Mouse (Mus musculus) layer of hippocampus, adult 2 months (tissue): Measurements from ENCODE around the gene Vmn1r209. TPM values are rescaled to one million over a fixed set of nuclear protein-coding genes. Genes with fewer than 3 reads are reported as not detected.
"Not testable (repeated sequence)": the region's sequence is repeated elsewhere in the genome, so short reads cannot be mapped to it uniquely, and the experiment has no call there.

ENCODE experiments used
- DNase-seq, 2 experiments: peaks; one replicate each; pipeline ENCODE4 v3.0.0; 2022; ENCODE audit warnings: low spot score in 2 of 2
- H3K27ac ChIP-seq: fragments of 200-600 bp; 2 replicates; pipeline ENCODE4 v1.8.1; 2022
- H3K4me3 ChIP-seq: fragments of 200-600 bp; 2 replicates; pipeline ENCODE4 v1.8.1; 2022; ENCODE audit warnings: mild to moderate bottlenecking
- CTCF ChIP-seq: fragments of 200-600 bp; conservative IDR thresholded peaks from 2 replicates; pipeline ENCODE4 v1.8.1; 2022; ENCODE audit warnings: antibody characterized with exemption, mild to moderate bottlenecking, moderate library complexity
- long read RNA-seq, 2 experiments: library from polyadenylated mRNA; stranded (forward); transcript quantifications; one replicate each; pipeline ENCODE4 v2.0.0; 2021; ENCODE audit warnings: borderline mapping rate in 2 of 2
- total RNA-seq, 2 experiments: library from RNA; stranded (reverse); gene quantifications; 2 replicates each; pipeline ENCODE4 v1.2.3; 2021

The Vmn1r209 gene
- not detected for total RNA-seq
- long read RNA-seq, experiment 1, result 0 reads
- long read RNA-seq, experiment 2, result 0 reads

- H3K4me3 ChIP-seq, H3K27ac ChIP-seq, DNase-seq: not testable (repeated sequence)
These were observed at the start of gene Vmn1r209 for GRCm38 (mm10) chr13:22809582-22809981. Vmn1r209 (minus strand) TSS chr13:22809682.

- Histone ChIP-seq H3K27ac (no peak within 1 kb of the TSS), H3K4me3 (no peak within 1 kb of the TSS)
- no peak for DNase-seq
- TF ChIP-seq CTCF, result no peak
These were observed 48.0 kb upstream of the Vmn1r209 start, which contains the start of gene Vmn1r211 for GRCm38 (mm10) chr13:22857461-22857860. Vmn1r211 (minus strand) TSS chr13:22857561.

GRCm38 (mm10) chr13:22854760-22855159 lies 45.3 kb upstream of the Vmn1r209 start:
- Histone ChIP-seq H3K4me3 (no peak overlapping the region), H3K27ac (no peak overlapping the region)
- TF ChIP-seq CTCF, result no peak
- DNase-seq, result no peak

- Histone ChIP-seq H3K27ac (no peak overlapping the region), H3K4me3 (no peak overlapping the region)
- no peak for TF ChIP-seq CTCF
- no peak for DNase-seq
These were observed 37.3 kb upstream of the Vmn1r209 start for GRCm38 (mm10) chr13:22846798-22847197.

- not testable (repeated sequence) for DNase-seq, H3K27ac ChIP-seq, H3K4me3 ChIP-seq
These were observed 34.8 kb upstream of the Vmn1r209 start for GRCm38 (mm10) chr13:22844304-22844703.

- DNase-seq, result no peak
- H3K4me3 ChIP-seq, result no peak within 1 kb of the TSS
- H3K27ac ChIP-seq, result no peak within 1 kb of the TSS
- no peak for TF ChIP-seq CTCF
These were observed 21.8 kb upstream of the Vmn1r209 start, which contains the start of gene Vmn1r210 for GRCm38 (mm10) chr13:22831248-22831647. Vmn1r210 (minus strand) TSS chr13:22831348.

GRCm38 (mm10) chr13:22829395-22829794 lies 19.9 kb upstream of the Vmn1r209 start:
- H3K4me3 ChIP-seq, H3K27ac ChIP-seq, DNase-seq: not testable (repeated sequence)

- not testable (repeated sequence) for DNase-seq, H3K4me3 ChIP-seq, H3K27ac ChIP-seq
These were observed 12.1 kb upstream of the Vmn1r209 start for GRCm38 (mm10) chr13:22821601-22822000.

- not testable (repeated sequence) for DNase-seq, H3K4me3 ChIP-seq, H3K27ac ChIP-seq
These were observed 21.4 kb downstream of the Vmn1r209 start for GRCm38 (mm10) chr13:22788096-22788495.

GRCm38 (mm10) chr13:22784159-22784558 lies 25.3 kb downstream of the Vmn1r209 start:
- not testable (repeated sequence) for H3K4me3 ChIP-seq, H3K27ac ChIP-seq, DNase-seq

GRCm38 (mm10) chr13:22777300-22777699 lies 32.2 kb downstream of the Vmn1r209 start, which contains the start of gene Vmn1r208:
Vmn1r208 (minus strand) TSS chr13:22777400.
- H3K27ac ChIP-seq, H3K4me3 ChIP-seq, DNase-seq: not testable (repeated sequence)

- H3K27ac ChIP-seq, DNase-seq, H3K4me3 ChIP-seq: not testable (repeated sequence)
These were observed 37.9 kb downstream of the Vmn1r209 start for GRCm38 (mm10) chr13:22771592-22771991.

Other genes with a start within 250 kb of the Vmn1r209 start
- gene Vmn1r205, start 216.7 kb downstream of the Vmn1r209 start, total RNA-seq, result not detected
- not detected for gene Vmn1r206, start 185.4 kb downstream of the Vmn1r209 start, total RNA-seq
- under 1 TPM in 1 of 2 experiments, not detected in 1; 0.07 TPM for gene Vmn1r207-ps, start 80.1 kb downstream of the Vmn1r209 start, total RNA-seq
- gene Vmn1r208, start 32.3 kb downstream of the Vmn1r209 start, total RNA-seq, result not detected
- not detected for gene Vmn1r210, start 21.7 kb upstream of the Vmn1r209 start, total RNA-seq
- gene Vmn1r211, start 47.9 kb upstream of the Vmn1r209 start, total RNA-seq, result not detected
- gene Vmn1r212, start 74.5 kb upstream of the Vmn1r209 start, total RNA-seq, result not detected
- gene Vmn1r213, start 198.0 kb upstream of the Vmn1r209 start, total RNA-seq, result not detected
- not detected for gene Vmn1r214, start 220.7 kb upstream of the Vmn1r209 start, total RNA-seq